Mouse (Mus musculus) skeletal muscle tissue, adult 2 months (tissue): ENCODE measurements around the gene Zdhhc11.

Experiments
- DNase-seq: peaks from one replicate; pipeline ENCODE4 v3.0.0-alpha.2; 2012; ENCODE audit warnings: low read depth, low spot score

Gene Zdhhc11

GRCm38 (mm10) chr13:73963551-73963950, at the start of gene Zdhhc11:
TSS of gene Zdhhc11 (plus strand) at chr13:73963851.
- no peak for DNase-seq

GRCm38 (mm10) chr13:73932201-73932600, 31.4 kb upstream of the Zdhhc11 start:
- no peak for DNase-seq

- DNase-seq = no peak
Observed at GRCm38 (mm10) chr13:73936938-73937320, 26.7 kb upstream of the Zdhhc11 start.

- DNase-seq = peak; percentile 74
Observed at GRCm38 (mm10) chr13:73937321-73938176, 26.1 kb upstream of the Zdhhc11 start, which contains the start of the genes Trip13 and Brd9. TSS of gene Trip13 (minus strand) at chr13:73937784. TSS of gene Brd9 (plus strand) at chr13:73937811.

- DNase-seq = no peak
Observed at GRCm38 (mm10) chr13:73938177-73938560, 25.5 kb upstream of the Zdhhc11 start.

- DNase-seq = no peak
Observed at GRCm38 (mm10) chr13:73939101-73939500, 24.6 kb upstream of the Zdhhc11 start.

- DNase-seq = no peak
Observed at GRCm38 (mm10) chr13:73944606-73945005, 19.0 kb upstream of the Zdhhc11 start.

GRCm38 (mm10) chr13:73953551-73954130, 10.0 kb upstream of the Zdhhc11 start:
- no peak for DNase-seq

GRCm38 (mm10) chr13:73954666-73955065, 9.0 kb upstream of the Zdhhc11 start:
- no peak for DNase-seq

- DNase-seq = no peak
Observed at GRCm38 (mm10) chr13:73955531-73955930, 8.1 kb upstream of the Zdhhc11 start.

- DNase-seq = no peak
Observed at GRCm38 (mm10) chr13:73960117-73960652, 3.5 kb upstream of the Zdhhc11 start.

GRCm38 (mm10) chr13:73961177-73961576, 2.5 kb upstream of the Zdhhc11 start:
- DNase-seq = no peak

- peak; percentile 87 for DNase-seq
Observed at GRCm38 (mm10) chr13:73970545-73971448, 7.1 kb downstream of the Zdhhc11 start.

GRCm38 (mm10) chr13:73974523-73974922, 10.9 kb downstream of the Zdhhc11 start:
- no peak for DNase-seq

- DNase-seq = no peak
Observed at GRCm38 (mm10) chr13:73976935-73977334, 13.3 kb downstream of the Zdhhc11 start.

- DNase-seq = no peak
Observed at GRCm38 (mm10) chr13:73990325-73990724, 26.7 kb downstream of the Zdhhc11 start.

GRCm38 (mm10) chr13:73990761-73991160, 27.1 kb downstream of the Zdhhc11 start:
- DNase-seq = no peak

- peak; percentile 18 for DNase-seq
Observed at GRCm38 (mm10) chr13:73991267-73991666, 27.6 kb downstream of the Zdhhc11 start.

GRCm38 (mm10) chr13:73996456-73996855, 32.8 kb downstream of the Zdhhc11 start:
- DNase-seq = no peak

GRCm38 (mm10) chr13:74000519-74000918, 36.9 kb downstream of the Zdhhc11 start:
- no peak for DNase-seq

GRCm38 (mm10) chr13:74000961-74001360, 37.3 kb downstream of the Zdhhc11 start:
- no peak for DNase-seq

- DNase-seq = no peak
Observed at GRCm38 (mm10) chr13:74001492-74001891, 37.8 kb downstream of the Zdhhc11 start.
